Mouse (Mus musculus) kidney, adult 2 months (tissue): ENCODE results near the gene Abhd17b.

ENCODE experiments used
- CTCF ChIP-seq: fragments of 200-500 bp; conservative IDR thresholded peaks from 2 replicates; pipeline ENCODE4 v1.5.1; 2011; ENCODE audit warnings: low read depth, mild to moderate bottlenecking, control low read depth, low read length, moderate library complexity, mixed read lengths; ENCODE audit not compliant: insufficient read depth, insufficient read length
- POLR2A ChIP-seq: fragments of 200-500 bp; IDR thresholded peaks from one replicate; pipeline ENCODE4 v1.6.1; 2011; ENCODE audit warnings: low read depth, low read length, control low read depth

- TF ChIP-seq POLR2A (no peak), CTCF (no peak)
Observed at GRCm38 (mm10) chr19:21646142-21646541, 6.8 kb upstream of the Abhd17b start.
